Mouse (Mus musculus): ENCODE measurements around the gene Slc25a25.
"Not testable (repeated sequence)": the region's sequence is repeated elsewhere in the genome, so short reads cannot be mapped to it uniquely, and the experiment has no call there.

Slc25a25 gene

GRCm38 (mm10) chr2:32450881-32451844 is at the start of gene Slc25a25:
Slc25a25 (minus strand) TSS chr2:32451445.
- peak; percentile 96 for DNase-seq (ENCODE audit: low spot score in 2 of 2)

DNA sequence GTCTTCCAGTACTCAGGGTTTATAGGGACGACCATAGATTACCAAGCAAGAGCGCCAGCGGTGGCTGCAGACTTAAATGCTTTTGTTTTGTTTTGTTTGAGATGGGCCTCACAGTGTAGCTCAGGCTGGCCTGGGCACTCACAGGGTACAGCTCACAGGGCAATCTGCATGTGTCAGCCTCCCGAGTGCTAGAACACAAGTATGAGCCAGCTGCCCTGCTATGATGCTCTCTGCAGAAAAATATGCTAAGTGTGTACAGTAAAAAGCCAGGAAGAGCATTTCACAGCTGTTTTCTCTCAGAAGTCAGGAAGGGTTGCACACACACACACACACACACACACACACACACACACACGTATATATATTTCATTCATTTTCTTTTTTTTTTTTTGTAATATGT is 49.2 kb upstream of the Slc25a25 start:
- no peak for DNase-seq (ENCODE audit: low spot score in 2 of 2)

DNA sequence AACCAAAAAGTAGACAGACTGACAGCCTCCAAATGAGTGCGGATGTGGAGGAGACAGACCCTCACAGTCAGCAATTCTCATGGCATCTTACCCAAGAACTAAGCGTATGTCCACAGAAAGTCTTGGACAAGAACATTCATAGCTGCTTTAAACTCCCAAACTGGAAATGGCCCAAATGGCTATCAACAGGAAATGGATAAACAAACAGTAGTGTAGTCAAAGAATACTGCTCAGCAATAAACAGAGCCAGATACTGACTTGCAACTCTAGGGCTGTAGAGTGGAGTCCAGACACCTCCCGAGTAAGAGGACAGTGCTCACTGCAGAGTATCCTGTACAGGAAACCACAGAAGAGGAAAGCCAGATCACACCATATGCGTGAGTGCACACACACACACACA is 48.1 kb upstream of the Slc25a25 start:
- DNase-seq (ENCODE audit: low spot score in 2 of 2): no peak

GRCm38 (mm10) chr2:32496190-32496589 is 44.9 kb upstream of the Slc25a25 start:
- no peak for DNase-seq (ENCODE audit: low spot score in 2 of 2)

- peak; percentile 43 to 50 for DNase-seq (ENCODE audit: low spot score in 2 of 2)
Observed at GRCm38 (mm10) chr2:32495185-32495726, 44.0 kb upstream of the Slc25a25 start.

- DNase-seq (ENCODE audit: low spot score in 2 of 2): no peak
Observed at GRCm38 (mm10) chr2:32494522-32494921, 43.3 kb upstream of the Slc25a25 start.

DNA sequence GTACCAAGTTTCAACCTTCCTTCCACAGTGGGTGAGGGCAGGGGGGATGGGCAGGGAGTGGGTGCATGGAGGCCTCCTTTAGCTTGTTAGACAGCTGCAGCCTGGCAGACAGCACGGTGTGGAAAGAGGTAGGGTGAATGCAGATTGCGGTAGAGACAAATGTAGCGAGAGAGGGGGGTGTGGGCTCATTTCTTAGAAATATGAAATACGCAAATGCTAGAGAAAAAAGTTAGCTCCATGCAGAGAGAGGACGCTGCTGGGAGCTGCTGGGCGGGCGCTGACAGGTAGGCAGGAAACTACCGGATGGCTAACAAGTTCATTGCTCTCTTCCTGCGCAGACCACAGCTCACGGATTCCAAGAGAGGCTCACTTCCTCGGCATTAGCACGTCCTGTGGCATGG is 42.1 kb upstream of the Slc25a25 start:
- no peak for DNase-seq (ENCODE audit: low spot score in 2 of 2)

DNA sequence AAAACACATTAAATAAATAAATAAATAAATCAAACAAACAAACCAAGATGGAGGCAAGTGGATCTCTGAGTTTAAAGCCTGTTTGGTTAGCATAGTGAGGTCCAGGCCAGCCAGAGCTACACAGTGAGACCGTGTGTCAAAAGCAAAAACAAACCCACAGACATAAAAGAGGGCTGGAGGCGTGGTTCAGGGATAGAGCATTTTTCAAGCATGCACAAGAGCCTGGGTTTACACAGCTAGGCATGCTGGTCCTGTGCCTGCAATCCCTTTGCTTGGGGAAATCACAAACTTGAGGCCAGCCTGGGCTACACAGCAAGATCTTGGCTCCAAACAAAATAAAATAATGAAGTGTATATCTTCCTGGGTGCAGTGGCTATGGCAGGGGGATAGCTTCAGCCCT is 41.4 kb upstream of the Slc25a25 start:
- no peak for DNase-seq (ENCODE audit: low spot score in 2 of 2)

- not testable (repeated sequence) for DNase-seq (ENCODE audit: low spot score in 2 of 2)
Observed at GRCm38 (mm10) chr2:32490730-32491129, 39.5 kb upstream of the Slc25a25 start.

- DNase-seq (ENCODE audit: low spot score in 2 of 2): peak; percentile 48 to 65
Observed at GRCm38 (mm10) chr2:32488679-32489078, 37.4 kb upstream of the Slc25a25 start.

DNA sequence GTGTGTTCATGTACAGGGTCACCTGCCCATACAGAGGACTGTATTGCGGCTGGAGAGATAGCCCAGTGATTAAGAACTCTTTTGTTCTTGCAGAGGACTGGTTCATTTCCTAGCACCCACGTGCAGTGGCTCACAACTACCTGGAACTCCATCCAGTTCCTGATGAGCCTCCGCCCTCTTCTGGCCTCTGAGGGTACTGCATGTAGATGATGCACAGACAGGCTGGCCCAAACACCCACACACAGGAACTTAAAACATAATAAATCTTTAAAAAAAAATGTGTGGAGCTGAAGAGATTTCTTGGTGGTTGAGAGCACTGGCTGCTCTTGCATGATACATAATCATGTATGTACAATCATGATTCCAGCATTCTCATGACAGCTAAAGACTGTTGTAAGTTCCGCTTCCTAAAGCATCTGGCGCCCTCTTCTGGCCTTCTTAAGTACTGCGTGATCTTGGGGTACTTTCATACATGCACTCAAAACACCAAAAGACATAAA is 35.9 kb upstream of the Slc25a25 start:
- DNase-seq (ENCODE audit: low spot score in 2 of 2): peak; percentile 82 to 94

GRCm38 (mm10) chr2:32486155-32486554 is 34.9 kb upstream of the Slc25a25 start:
- no peak for DNase-seq (ENCODE audit: low spot score in 2 of 2)

- DNase-seq (ENCODE audit: low spot score in 2 of 2): no peak
Observed at GRCm38 (mm10) chr2:32485751-32486150, 34.5 kb upstream of the Slc25a25 start.

GRCm38 (mm10) chr2:32484933-32485332 is 33.7 kb upstream of the Slc25a25 start:
- DNase-seq (ENCODE audit: low spot score in 2 of 2): no peak

GRCm38 (mm10) chr2:32483179-32483875 is 32.1 kb upstream of the Slc25a25 start:
- no peak for DNase-seq (ENCODE audit: low spot score in 2 of 2)

- no peak for DNase-seq (ENCODE audit: low spot score in 2 of 2)
Observed at GRCm38 (mm10) chr2:32482351-32482750, 31.1 kb upstream of the Slc25a25 start.

DNA sequence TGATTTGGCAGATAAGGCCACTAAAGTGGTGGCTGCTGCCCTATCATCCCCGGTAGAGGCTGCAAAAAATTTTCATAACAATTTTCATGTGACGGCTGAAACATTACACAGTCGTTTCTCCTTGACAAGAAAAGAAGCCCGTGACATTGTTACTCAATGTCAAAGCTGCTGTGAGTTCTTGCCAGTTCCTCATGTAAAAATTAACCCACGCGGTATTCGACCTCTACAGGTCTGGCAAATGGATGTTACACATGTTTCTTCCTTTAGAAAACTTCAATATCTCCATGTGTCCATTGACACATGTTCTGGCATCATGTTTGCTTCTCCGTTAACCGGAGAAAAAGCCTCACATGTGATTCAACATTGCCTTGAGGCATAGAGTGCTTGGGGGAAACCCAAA is 24.1 kb upstream of the Slc25a25 start:
- not testable (repeated sequence) for DNase-seq (ENCODE audit: low spot score in 2 of 2)

GRCm38 (mm10) chr2:32471681-32472061 is 20.4 kb upstream of the Slc25a25 start:
- no peak for DNase-seq (ENCODE audit: low spot score in 2 of 2)

- no peak for DNase-seq (ENCODE audit: low spot score in 2 of 2)
Observed at GRCm38 (mm10) chr2:32471001-32471680, 19.9 kb upstream of the Slc25a25 start.

GRCm38 (mm10) chr2:32464212-32464891 is 13.1 kb upstream of the Slc25a25 start:
- DNase-seq (ENCODE audit: low spot score in 2 of 2): no peak

- DNase-seq (ENCODE audit: low spot score in 2 of 2): no peak
Observed at GRCm38 (mm10) chr2:32463773-32464172, 12.5 kb upstream of the Slc25a25 start.
